Mouse (Mus musculus): ENCODE results near the gene Zeb2. TPM values are rescaled to one million over a fixed set of nuclear protein-coding genes. Genes with fewer than 3 reads are reported as not detected.

Zeb2 gene
- total and polyA plus RNA-seq, 2 experiments from 2014 or later, result 50.6 to 150 TPM

DNA sequence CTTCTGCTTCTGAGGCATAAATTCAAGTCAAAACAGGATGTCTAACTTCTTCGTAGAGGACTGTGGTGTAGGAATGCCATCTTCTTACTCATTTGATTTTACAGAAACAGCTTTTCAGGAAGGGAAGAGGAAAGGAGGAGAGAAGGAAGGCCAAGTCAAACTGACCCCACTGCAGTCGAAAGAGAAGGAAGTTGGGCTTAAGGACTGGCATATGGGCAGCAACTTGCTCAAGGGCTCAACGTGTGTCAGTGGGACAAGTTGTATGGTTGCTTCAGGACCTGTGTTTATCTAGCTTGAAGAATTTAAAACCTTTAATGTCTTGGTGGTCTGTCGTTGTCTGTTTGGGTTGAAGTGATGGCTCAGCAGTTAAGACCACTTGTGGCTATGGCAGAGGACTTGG, 67.3 kb downstream of the Zeb2 start:
- WGBS, result 85% methylated on average over 4 of the region's 4 CpGs
- Histone ChIP-seq H3K27me3 (ENCODE audit: insufficient read depth, low read length) (no peaks in the 10 kb centered on the region), H3K27ac (ENCODE audit: low read depth, low read length) (0 out of 2 replicates have a peak overlapping the region, but pooled peaks have one; percentile 21), H3K9ac (no peak overlapping the region), H3K9me3 (ENCODE audit: low read length) (no peaks in the 10 kb centered on the region), H3K36me3 (ENCODE audit: insufficient read depth) (no peaks in the 10 kb centered on the region), H3K4me3 (ENCODE audit: low read depth, low read length) (no peak overlapping the region), H3K4me2 (ENCODE audit: low read depth) (no peak overlapping the region), H3K4me1 (ENCODE audit: insufficient read depth) (0 out of 2 replicates have a peak, but pooled peaks cover 10% of the 10 kb centered on the region)
- no peak for ATAC-seq
- TF ChIP-seq CTCF (IDR thresholded peaks at IDR 0.05; ENCODE audit: low read depth), result no peak
- no peak for DNase-seq

DNA sequence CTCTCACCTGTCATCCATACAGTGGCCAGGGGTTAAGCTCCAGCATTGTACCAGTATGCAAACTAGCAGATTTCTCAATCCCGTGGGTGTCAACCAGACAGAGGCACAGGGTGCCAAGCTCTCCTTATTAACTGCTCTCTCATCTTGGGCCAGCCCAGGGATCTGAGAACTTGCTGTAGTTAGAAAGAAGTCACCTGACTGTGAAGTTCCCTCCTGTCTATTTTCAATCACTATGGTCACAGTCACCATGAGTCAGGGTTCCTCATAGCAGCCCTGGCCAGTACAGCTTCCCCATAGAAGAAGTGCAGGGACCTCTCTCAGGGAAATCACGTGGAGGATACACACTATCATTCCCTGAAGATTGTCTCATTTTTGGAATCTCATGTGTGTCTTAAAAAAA, 67.9 kb downstream of the Zeb2 start:
- ATAC-seq, result peak; percentile 25; the same call in 1 of the 2 replicates
- H3K4me2 ChIP-seq (ENCODE audit: low read depth), result no peak overlapping the region
- peak overlapping the region; percentile 3; the same call in 1 of the 2 replicates for H3K27ac ChIP-seq (ENCODE audit: low read depth, low read length)
- TF ChIP-seq CTCF (IDR thresholded peaks at IDR 0.05; ENCODE audit: low read depth), result no peak
- no peaks in the 10 kb centered on the region for H3K36me3 ChIP-seq (ENCODE audit: insufficient read depth)
- H3K27me3 ChIP-seq (ENCODE audit: insufficient read depth, low read length), result no peaks in the 10 kb centered on the region
- no peak overlapping the region for H3K9ac ChIP-seq
- 51% methylated on average over 2 of the region's 2 CpGs for WGBS
- H3K9me3 ChIP-seq (ENCODE audit: low read length), result no peaks in the 10 kb centered on the region
- no peak overlapping the region for H3K4me3 ChIP-seq (ENCODE audit: low read depth, low read length)
- no peak for DNase-seq
- 0 out of 2 replicates have a peak, but pooled peaks cover 10% of the 10 kb centered on the region for H3K4me1 ChIP-seq (ENCODE audit: insufficient read depth)

DNA sequence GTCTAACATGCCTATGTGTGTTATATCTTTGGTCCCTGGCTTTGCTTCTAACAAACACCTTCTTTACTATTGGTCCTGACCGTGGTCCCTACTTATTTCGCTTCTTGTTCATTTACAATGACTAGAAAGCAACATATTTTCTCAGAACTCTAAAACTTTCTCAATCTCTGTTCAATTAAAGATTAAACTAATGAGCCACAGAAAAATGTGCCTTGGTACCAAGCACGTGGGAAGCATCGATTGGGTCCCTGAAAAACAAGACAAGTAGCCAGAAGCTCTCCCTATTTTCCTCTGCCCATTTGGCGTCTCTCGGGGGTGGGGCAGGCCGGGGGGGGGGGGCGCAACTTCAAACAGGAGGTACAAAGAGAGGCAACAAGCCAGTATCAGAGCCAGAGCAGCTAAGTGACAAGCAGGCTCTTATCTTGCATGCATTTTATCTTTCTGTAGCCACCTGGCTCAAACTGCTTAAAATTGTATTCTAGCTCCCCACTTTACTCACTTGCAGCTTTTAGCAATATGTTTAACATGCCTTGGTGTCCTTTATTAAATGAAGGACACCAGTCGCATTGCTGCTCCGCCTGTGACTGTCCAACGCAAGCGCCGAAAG, 76.4 kb downstream of the Zeb2 start:
- no peak for TF ChIP-seq CTCF (IDR thresholded peaks at IDR 0.05; ENCODE audit: low read depth)
- Histone ChIP-seq H3K27me3 (ENCODE audit: insufficient read depth, low read length) (no peaks in the 10 kb centered on the region), H3K27ac (ENCODE audit: low read depth, low read length) (0 out of 2 replicates have a peak overlapping the region, but pooled peaks have one; percentile 54), H3K9ac (no peak overlapping the region), H3K4me3 (ENCODE audit: low read depth, low read length) (no peak overlapping the region), H3K9me3 (ENCODE audit: low read length) (no peaks in the 10 kb centered on the region), H3K36me3 (ENCODE audit: insufficient read depth) (no peaks in the 10 kb centered on the region), H3K4me1 (ENCODE audit: insufficient read depth) (peaks cover 6% of the 10 kb centered on the region; the same call in 1 of the 2 replicates), H3K4me2 (ENCODE audit: low read depth) (no peak overlapping the region)
- DNase-seq (no peak), ATAC-seq (no peak)
- WGBS, result 62% methylated on average over 13 of the region's 13 CpGs

DNA sequence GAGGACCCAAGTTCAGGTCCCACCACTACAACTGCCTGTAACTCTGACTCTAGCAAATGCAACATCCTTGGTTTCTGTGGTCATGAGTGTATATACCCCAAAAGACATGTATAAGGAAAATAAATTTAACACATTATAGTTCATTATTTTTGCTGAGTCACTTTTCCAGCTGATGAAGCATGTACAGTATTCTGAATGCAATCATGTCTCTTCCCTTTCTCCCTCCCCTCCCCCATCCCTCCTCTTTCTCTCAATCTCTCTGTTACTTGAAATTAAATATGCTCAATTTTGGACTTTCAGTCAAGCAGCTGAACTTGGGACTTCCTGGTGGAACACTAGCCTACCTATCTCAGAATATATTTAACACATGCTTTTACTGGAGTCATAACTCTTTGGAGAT, 77.7 kb downstream of the Zeb2 start:
- H3K4me2 ChIP-seq (ENCODE audit: low read depth), result no peak overlapping the region
- H3K4me3 ChIP-seq (ENCODE audit: low read depth, low read length), result no peak overlapping the region
- H3K9me3 ChIP-seq (ENCODE audit: low read length), result no peaks in the 10 kb centered on the region
- no peaks in the 10 kb centered on the region for H3K27me3 ChIP-seq (ENCODE audit: insufficient read depth, low read length)
- H3K27ac ChIP-seq (ENCODE audit: low read depth, low read length), result peak overlapping the region; percentile 21; the same call in 1 of the 2 replicates
- no peaks in the 10 kb centered on the region for H3K36me3 ChIP-seq (ENCODE audit: insufficient read depth)
- H3K4me1 ChIP-seq (ENCODE audit: insufficient read depth), result peaks cover 4% of the 10 kb centered on the region; the same call in 1 of the 2 replicates
- TF ChIP-seq CTCF (IDR thresholded peaks at IDR 0.05; ENCODE audit: low read depth), result no peak
- ATAC-seq, result no peak
- H3K9ac ChIP-seq, result no peak overlapping the region
- no peak for DNase-seq

DNA sequence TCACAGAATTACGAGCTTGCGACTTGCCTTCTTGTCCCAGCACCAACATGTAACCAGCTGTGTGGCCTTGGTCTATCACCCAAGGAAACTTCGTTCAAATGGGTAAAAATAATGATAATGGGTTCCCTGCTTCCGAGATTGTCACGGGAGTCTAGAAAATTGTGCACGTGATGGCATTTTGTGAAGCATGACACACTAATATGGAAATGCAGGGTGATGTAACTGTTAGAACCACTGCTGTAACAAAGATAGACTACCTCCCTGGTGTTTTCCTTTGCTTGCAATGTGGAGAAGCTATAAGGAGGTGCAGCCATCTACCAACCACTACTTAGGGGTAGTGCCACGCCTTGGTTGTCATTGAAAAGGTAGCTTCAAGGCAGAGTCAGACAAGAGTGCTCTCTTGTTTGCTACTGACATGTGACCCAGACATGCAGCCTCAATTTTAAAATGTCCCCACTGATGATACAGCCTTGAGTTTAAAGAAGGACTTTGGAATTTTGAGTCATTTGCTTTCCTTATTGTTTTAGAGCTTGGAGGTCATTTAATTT, 89.0 kb downstream of the Zeb2 start:
- Histone ChIP-seq H3K27ac (ENCODE audit: low read depth, low read length) (peak overlapping the region; percentile 31; the same call in 1 of the 2 replicates), H3K4me1 (ENCODE audit: insufficient read depth) (peaks cover 19% of the 10 kb centered on the region), H3K4me2 (ENCODE audit: low read depth) (no peak overlapping the region), H3K9ac (no peak overlapping the region), H3K9me3 (ENCODE audit: low read length) (no peaks in the 10 kb centered on the region), H3K36me3 (ENCODE audit: insufficient read depth) (no peaks in the 10 kb centered on the region), H3K27me3 (ENCODE audit: insufficient read depth, low read length) (no peaks in the 10 kb centered on the region), H3K4me3 (ENCODE audit: low read depth, low read length) (no peak overlapping the region)
- WGBS, result 59% methylated on average over 7 of the region's 7 CpGs
- no peak for DNase-seq
- TF ChIP-seq CTCF (IDR thresholded peaks at IDR 0.05; ENCODE audit: low read depth), result no peak
- no peak for ATAC-seq

DNA sequence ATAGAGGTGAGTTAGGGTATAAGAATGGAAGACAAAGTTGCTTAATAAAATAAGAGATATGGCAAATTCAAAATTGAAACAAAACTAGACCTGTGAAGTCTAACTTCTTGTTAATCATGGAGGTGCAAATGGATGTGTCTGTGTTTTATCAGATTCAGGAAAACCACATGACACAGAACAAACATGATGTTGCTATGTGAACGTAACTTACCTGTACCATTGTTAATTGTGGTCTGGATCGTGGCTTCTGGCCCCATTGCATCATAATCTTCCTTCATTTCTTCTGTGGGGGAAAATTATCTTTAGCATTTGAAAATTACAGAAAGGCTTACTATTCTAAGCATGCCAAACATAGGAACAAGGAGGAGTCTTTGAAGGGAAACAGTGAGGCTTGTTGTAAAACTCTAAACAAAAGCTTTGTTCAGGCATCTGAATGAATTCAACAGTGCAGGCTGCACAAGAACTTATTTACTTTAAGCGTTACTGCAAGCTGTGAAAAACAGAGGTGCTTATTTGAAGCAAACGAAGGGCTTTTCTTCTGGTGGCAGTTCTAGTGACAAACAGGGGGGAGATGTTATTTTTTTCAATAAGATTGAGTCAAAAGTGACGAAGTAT, 99.9 kb downstream of the Zeb2 start:
- DNase-seq (no peak), ATAC-seq (no peak)
- Histone ChIP-seq H3K27ac (ENCODE audit: low read depth, low read length) (0 out of 2 replicates have a peak overlapping the region, but pooled peaks have one; percentile 24), H3K36me3 (ENCODE audit: insufficient read depth) (peaks cover 12% of the 10 kb centered on the region), H3K4me3 (ENCODE audit: low read depth, low read length) (no peak overlapping the region), H3K27me3 (ENCODE audit: insufficient read depth, low read length) (no peaks in the 10 kb centered on the region), H3K9ac (no peak overlapping the region), H3K4me1 (ENCODE audit: insufficient read depth) (no peaks in the 10 kb centered on the region), H3K9me3 (ENCODE audit: low read length) (no peaks in the 10 kb centered on the region), H3K4me2 (ENCODE audit: low read depth) (no peak overlapping the region)
- TF ChIP-seq CTCF (IDR thresholded peaks at IDR 0.05; ENCODE audit: low read depth), result no peak
- WGBS, result 37% methylated on average over 5 of the region's 5 CpGs

DNA sequence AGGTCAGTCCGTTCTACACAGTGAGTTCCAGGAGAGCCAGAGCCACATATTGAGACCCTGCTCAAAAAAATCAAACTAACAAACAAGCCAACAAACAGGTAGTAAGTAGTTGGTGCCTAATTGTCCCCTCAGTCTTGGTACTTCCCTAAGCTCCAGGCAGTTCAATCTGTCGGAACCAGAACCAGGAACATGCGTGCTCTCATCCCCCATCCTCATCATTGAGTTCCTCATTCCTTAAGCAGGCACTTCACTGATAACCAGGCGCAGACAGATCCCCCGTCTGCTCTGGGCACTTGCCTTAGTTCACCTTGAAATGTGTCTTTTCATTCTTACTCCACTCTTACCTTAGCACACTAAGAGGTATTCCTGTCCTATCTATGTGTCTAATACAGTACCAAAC, 103.9 kb downstream of the Zeb2 start:
- Histone ChIP-seq H3K4me1 (ENCODE audit: insufficient read depth) (no peaks in the 10 kb centered on the region), H3K9me3 (ENCODE audit: low read length) (no peaks in the 10 kb centered on the region), H3K9ac (no peak overlapping the region), H3K27me3 (ENCODE audit: insufficient read depth, low read length) (no peaks in the 10 kb centered on the region), H3K27ac (ENCODE audit: low read depth, low read length) (no peak overlapping the region), H3K4me3 (ENCODE audit: low read depth, low read length) (no peak overlapping the region), H3K36me3 (ENCODE audit: insufficient read depth) (peaks cover 11% of the 10 kb centered on the region; the same call in 1 of the 2 replicates), H3K4me2 (ENCODE audit: low read depth) (no peak overlapping the region)
- ATAC-seq, result no peak
- TF ChIP-seq CTCF (IDR thresholded peaks at IDR 0.05; ENCODE audit: low read depth), result no peak
- no peak for DNase-seq
- 90% methylated on average over 5 of the region's 5 CpGs for WGBS

Measured in forebrain, postnatal 0 days (tissue).